Mouse (Mus musculus) spleen, adult 2 months (tissue): ENCODE results near the gene Rad50.

Source experiments
- CTCF ChIP-seq: fragments of 200-500 bp; IDR thresholded peaks from 2 replicates; pipeline ENCODE4 v1.5.1; 2011; ENCODE audit warnings: mild to moderate bottlenecking, inconsistent platforms; ENCODE audit not compliant: insufficient read depth, insufficient read length, insufficient replicate concordance; ENCODE audit errors: extremely low read depth
- POLR2A ChIP-seq: fragments of 200-500 bp; IDR thresholded peaks from 2 replicates; pipeline ENCODE4 v1.6.1; 2011; ENCODE audit warnings: low read depth, low read length, inconsistent platforms

DNA sequence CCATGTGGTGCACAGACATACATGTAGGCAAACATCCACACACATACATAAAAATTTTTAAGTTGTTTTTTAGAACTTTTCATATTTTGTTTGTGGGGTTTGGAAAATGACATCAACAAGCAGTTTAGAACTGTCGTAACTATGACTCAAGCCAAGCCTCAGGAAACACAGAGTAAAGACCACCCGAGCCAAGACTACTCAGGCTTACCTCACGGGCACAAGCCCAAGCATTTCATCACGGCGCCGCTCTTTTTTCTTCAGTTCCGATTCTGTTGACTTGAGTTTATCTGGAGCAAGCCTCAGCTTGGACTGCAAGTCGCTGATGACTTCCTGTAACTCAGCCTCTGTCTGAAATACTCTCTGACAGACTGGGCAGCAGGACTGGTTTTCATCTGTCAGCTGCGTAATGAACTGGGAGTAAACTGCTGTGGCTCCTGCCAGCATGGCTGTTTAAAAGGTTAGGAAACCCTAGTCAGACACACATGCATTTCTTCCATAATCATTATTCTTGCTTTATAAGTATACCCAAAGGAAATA is 24.1 kb downstream of the Rad50 start:
- no peak for TF ChIP-seq CTCF
- no peak for TF ChIP-seq POLR2A
